Mouse (Mus musculus) liver, embryonic 13.5 days (tissue): Measurements from ENCODE around the gene Kcnk7. TPM values are rescaled to one million over a fixed set of nuclear protein-coding genes. Genes with fewer than 3 reads are reported as not detected.

Experiments
- ATAC-seq: fragments of 200-750 bp; cut with Nextera tagmentation; 2 replicates; pipeline ENCODE4 v1.8.0; 2017; ENCODE audit warnings: low read depth, mild to moderate bottlenecking, moderate number of reproducible peaks, moderate library complexity
- DNase-seq: peaks from one replicate; pipeline ENCODE4 v3.0.0; 2022
- H3K27ac ChIP-seq: fragments of 300-500 bp; sonication (generic); 2 replicates; pipeline ENCODE4 v1.5.1; 2015; ENCODE audit warnings: moderate library complexity, mild to moderate bottlenecking, inconsistent platforms
- H3K27me3 ChIP-seq: fragments of 300-500 bp; sonication (generic); 2 replicates; pipeline ENCODE4 v1.6.1; 2015; ENCODE audit warnings: mild to moderate bottlenecking, inconsistent platforms
- H3K36me3 ChIP-seq: fragments of 300-500 bp; sonication (generic); 2 replicates; pipeline ENCODE4 v1.6.1; 2015; ENCODE audit warnings: mild to moderate bottlenecking, inconsistent platforms
- H3K4me1 ChIP-seq: fragments of 300-500 bp; sonication (generic); replicated peaks from 2 replicates; pipeline ENCODE4 v1.6.1; 2015; ENCODE audit warnings: inconsistent platforms
- H3K4me2 ChIP-seq: fragments of 300-500 bp; sonication (generic); 2 replicates; pipeline ENCODE4 v1.6.1; 2015; ENCODE audit warnings: inconsistent platforms, mild to moderate bottlenecking, moderate library complexity
- H3K4me3 ChIP-seq: fragments of 300-500 bp; sonication (generic); replicated peaks from 2 replicates; pipeline ENCODE4 v1.5.1; 2015; ENCODE audit warnings: mild to moderate bottlenecking, inconsistent platforms
- H3K9ac ChIP-seq: fragments of 300-500 bp; sonication (generic); 2 replicates; pipeline ENCODE4 v1.6.1; 2015; ENCODE audit warnings: mild to moderate bottlenecking, inconsistent platforms
- H3K9me3 ChIP-seq: fragments of 300-500 bp; sonication (generic); replicated peaks from 2 replicates; pipeline ENCODE4 v1.6.1; 2016; ENCODE audit warnings: inconsistent platforms
- WGBS: fragments of 180-500 bp; shearing (Covaris S2); methylation state at CpG from one replicate; pipeline ENCODE4 v1.1.7; 2015; ENCODE audit not compliant: insufficient replicate concordance; 5-methylcytosine and 5-hydroxymethylcytosine counted together
- polyA plus RNA-seq: library from polyadenylated mRNA; unstranded; fragments of >200 nt; fragmentation: Nextera tagmentation; extraction: Ambion mirVana; gene quantifications from 2 replicates; pipeline ENCODE4 v1.2.1, GENCODE M21; 2015

Gene Kcnk7
- polyA plus RNA-seq, 1 experiment from 2014 or later: 0.46 TPM

DNA sequence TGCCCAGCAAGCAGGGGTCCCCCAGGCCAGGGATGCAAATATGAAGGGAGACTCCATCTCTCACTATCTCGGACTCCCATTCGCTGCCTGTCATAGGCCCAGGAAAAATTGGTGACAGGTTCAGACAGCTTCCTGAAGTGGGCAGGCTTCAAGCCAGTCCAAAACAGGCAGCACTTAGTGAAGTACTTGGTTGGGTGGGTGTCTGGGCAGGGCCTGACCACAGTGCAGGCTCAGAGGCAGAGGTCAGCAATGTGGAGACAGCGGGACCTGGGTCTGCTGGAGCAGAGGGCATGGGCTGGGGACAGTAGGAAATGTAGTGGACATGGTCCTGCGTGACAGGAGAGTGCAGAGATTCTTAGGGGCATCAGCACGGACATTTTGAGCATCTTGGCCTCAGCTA lies 12.6 kb upstream of the Kcnk7 start:
- Histone ChIP-seq H3K9me3 (no peaks in the 10 kb centered on the region), H3K36me3 (peaks cover 67% of the 10 kb centered on the region), H3K4me3 (peak overlapping the region; percentile 79), H3K27ac (peak overlapping the region; percentile 93), H3K9ac (peak overlapping the region; percentile 94), H3K4me2 (peak overlapping the region; percentile 99), H3K4me1 (peaks cover 68% of the 10 kb centered on the region), H3K27me3 (no peaks in the 10 kb centered on the region)
- ATAC-seq: no peak
- WGBS: 46% methylated on average over 5 of the region's 5 CpGs
- no peak for DNase-seq

DNA sequence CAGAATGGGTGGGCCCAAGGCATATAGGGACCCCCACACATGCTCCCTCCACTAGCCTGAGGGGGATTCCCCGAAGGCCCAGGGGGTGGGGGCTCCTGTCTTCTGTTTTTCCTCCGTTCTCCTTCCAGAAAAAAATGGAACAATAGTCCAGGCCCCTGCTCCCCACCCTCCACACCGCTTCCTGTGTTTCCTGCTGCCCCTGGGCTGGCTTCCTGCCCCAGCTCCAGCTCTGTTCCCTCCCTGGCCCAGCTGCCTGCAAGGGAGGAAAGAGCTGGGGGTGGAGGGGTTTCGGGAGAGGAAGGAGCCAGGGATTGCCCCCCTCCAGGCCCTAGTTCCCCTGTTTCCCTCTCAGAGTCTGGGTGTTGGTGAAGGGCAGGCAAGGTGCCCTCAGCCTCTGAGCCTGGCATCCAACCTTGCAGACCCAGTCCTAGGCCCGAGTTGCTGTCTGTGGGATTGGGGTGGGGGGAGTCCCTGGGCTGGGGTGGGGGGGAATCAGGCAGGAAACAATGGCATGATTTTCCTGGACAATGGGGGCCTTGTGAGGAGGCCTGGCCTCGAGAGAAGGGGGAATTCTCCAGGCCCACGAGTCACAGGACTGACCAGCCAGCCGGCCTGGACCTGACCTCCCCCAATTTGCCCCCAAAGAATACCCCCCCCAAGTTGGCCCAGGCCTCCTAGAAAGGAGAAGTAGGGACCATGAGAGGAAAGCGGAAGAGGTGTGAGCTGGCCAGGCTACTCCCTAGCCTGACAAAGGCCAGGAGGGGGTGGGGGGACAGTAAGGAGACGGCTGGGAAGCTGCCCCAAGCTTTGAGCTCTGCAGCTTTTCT lies 11.9 kb upstream of the Kcnk7 start:
- 51% methylated on average over 10 of the region's 10 CpGs for WGBS
- Histone ChIP-seq H3K9me3 (no peaks in the 10 kb centered on the region), H3K27me3 (no peaks in the 10 kb centered on the region), H3K4me3 (peak overlapping the region; percentile 79), H3K4me1 (peaks cover 61% of the 10 kb centered on the region), H3K36me3 (peaks cover 70% of the 10 kb centered on the region), H3K9ac (peak overlapping the region; percentile 94), H3K27ac (peak overlapping the region; percentile 93), H3K4me2 (peak overlapping the region; percentile 99)
- DNase-seq (no peak), ATAC-seq (no peak)

DNA sequence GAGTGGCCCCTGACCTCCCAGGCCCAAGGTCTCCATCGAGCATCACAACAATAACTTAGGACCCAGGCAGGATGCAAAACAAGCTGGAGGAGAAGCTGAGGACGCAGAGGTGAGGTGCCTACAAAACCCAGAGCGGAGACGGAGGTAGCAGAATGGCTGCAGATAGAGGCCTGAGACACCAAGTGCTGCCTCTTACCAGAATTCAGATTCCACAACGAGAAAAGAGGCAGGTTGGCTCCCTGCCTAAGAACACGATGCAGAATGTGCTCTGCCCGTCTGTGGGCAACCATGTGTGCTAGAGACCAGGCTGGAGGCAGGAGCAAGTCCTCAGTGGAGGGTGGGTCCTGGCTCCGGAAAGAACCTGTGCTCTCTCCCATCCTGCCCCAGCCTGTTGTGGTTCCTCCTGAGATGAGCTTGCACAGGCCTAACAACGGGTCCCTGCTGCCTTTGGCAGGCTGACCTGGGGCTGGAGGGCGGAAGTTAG lies 11.2 kb upstream of the Kcnk7 start:
- H3K27me3 ChIP-seq: no peaks in the 10 kb centered on the region
- H3K4me1 ChIP-seq: peaks cover 54% of the 10 kb centered on the region
- 69% methylated on average over 10 of the region's 10 CpGs for WGBS
- H3K9ac ChIP-seq: peak overlapping the region; percentile 94
- H3K9me3 ChIP-seq: no peaks in the 10 kb centered on the region
- H3K4me3 ChIP-seq: peak overlapping the region; percentile 79
- DNase-seq (no peak), ATAC-seq (no peak)
- peak overlapping the region; percentile 93 for H3K27ac ChIP-seq
- H3K36me3 ChIP-seq: peaks cover 77% of the 10 kb centered on the region
- peak overlapping the region; percentile 99 for H3K4me2 ChIP-seq

GRCm38 (mm10) chr19:5693801-5694200 lies 10.4 kb upstream of the Kcnk7 start:
- 86% methylated on average over 6 of the region's 6 CpGs for WGBS
- no peaks in the 10 kb centered on the region for H3K27me3 ChIP-seq
- DNase-seq (no peak), ATAC-seq (no peak)
- peak overlapping the region; percentile 93; the same call in 1 of the 2 replicates for H3K27ac ChIP-seq
- peaks cover 53% of the 10 kb centered on the region for H3K4me1 ChIP-seq
- H3K9ac ChIP-seq: 0 out of 2 replicates have a peak overlapping the region, but pooled peaks have one; percentile 94
- H3K4me3 ChIP-seq: no peak overlapping the region
- H3K9me3 ChIP-seq: no peaks in the 10 kb centered on the region
- H3K36me3 ChIP-seq: peaks cover 85% of the 10 kb centered on the region
- peak overlapping the region; percentile 99; the same call in 1 of the 2 replicates for H3K4me2 ChIP-seq

DNA sequence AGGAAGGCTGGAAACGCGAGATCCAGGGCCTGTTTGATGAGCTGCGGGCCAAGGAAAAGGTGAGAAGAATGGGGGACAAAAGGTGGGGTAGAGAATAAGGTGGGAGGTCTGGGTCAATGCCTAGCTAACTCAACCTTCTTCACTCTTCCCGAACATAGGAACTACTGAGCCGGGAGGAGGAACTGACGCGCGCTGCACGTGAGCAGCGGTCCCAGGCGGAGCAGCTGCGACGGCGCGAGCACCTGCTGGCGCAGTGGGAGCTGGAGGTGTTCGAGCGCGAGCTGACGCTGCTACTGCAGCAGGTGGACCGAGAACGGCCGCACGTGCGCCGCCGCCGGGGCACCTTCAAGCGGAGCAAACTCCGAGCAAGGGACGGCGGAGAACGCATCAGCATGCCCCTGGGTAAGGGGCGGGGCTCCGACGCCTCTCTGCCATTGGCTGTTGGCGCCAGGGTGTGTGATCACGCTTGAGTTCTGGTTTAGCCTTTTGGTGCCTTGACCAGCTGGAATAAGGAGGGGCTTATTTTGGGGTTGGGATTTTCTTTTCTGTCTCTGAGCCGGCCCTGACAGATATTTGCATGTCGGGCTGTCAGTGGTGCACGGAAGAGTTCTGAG lies 8.2 kb upstream of the Kcnk7 start:
- WGBS: 82% methylated on average over 41 of the region's 41 CpGs
- Histone ChIP-seq H3K9me3 (no peaks in the 10 kb centered on the region), H3K4me1 (peaks cover 40% of the 10 kb centered on the region), H3K4me2 (no peak overlapping the region), H3K4me3 (no peak overlapping the region), H3K27ac (no peak overlapping the region), H3K27me3 (no peaks in the 10 kb centered on the region), H3K9ac (no peak overlapping the region), H3K36me3 (peaks cover 100% of the 10 kb centered on the region)
- ATAC-seq (no peak), DNase-seq (no peak)

DNA sequence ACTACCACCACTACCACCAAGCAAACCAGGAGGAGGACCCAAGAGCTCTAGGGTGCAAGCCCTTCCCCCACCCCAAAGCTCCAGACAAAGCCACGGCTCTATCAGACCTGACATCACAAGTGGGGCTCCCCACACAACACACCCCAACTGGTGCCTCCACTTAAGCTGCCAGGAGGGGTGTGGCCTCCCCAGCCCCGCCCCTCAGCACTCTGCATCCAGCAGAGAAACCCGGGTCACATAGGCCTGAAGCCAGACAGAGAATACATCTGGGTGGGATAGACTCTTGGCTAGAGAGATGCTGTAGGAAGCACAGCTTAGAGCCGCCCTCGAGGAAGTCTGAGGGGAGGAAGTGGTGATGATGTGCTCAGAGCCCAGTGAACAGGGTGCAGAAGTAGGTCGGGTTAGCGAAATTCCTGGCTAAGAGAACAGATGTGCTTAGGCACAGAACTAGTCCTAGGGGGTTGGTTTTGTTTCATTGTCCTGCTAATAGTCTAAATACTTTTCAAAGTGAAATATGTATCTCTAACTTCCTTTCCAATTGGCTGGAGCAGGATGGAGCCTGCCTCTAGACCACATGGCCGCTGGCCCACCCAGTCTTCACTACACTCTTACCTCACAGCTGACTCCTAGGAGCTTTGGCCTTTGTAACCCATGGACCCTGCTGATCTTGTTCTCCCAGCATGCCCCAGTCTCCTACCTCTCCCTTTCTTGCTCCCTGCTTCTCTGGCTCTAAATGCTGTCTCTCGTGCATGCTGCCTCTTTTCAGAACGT lies 819 bp downstream of the Kcnk7 start:
- DNase-seq (peak; percentile 62), ATAC-seq (peak; percentile 83)
- Histone ChIP-seq H3K4me3 (peak overlapping the region; percentile 12), H3K9me3 (no peaks in the 10 kb centered on the region), H3K36me3 (peaks cover 84% of the 10 kb centered on the region), H3K27me3 (no peaks in the 10 kb centered on the region), H3K4me2 (peak overlapping the region; percentile 53), H3K9ac (peak overlapping the region; percentile 59), H3K4me1 (peaks cover 50% of the 10 kb centered on the region), H3K27ac (peak overlapping the region; percentile 89)
- 36% methylated on average over 10 of the region's 10 CpGs for WGBS

DNA sequence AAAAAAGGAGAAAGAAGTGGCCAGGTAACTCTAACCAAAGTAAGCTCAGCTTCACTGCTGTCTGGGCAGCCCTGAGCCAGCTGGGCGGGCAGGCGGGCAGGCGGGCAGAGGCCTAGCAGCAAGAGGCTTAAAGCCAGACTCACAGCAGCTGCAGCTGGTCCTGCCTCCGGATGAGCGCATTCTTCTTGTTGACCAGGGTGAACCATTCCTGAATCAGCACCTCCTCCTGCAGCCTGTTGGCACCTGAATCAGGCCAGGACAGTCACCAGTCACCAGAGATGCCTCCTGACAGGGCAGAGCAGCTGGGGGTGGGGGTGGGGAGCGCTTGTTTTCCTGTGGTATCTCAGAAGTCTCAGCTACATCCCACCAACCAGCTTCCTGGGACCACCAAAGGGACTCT lies 5.9 kb downstream of the Kcnk7 start:
- Histone ChIP-seq H3K4me2 (no peak overlapping the region), H3K27me3 (no peaks in the 10 kb centered on the region), H3K9me3 (no peaks in the 10 kb centered on the region), H3K4me3 (no peak overlapping the region), H3K27ac (no peak overlapping the region), H3K36me3 (peaks cover 95% of the 10 kb centered on the region), H3K4me1 (peaks cover 73% of the 10 kb centered on the region), H3K9ac (no peak overlapping the region)
- DNase-seq (no peak), ATAC-seq (no peak)
- 98% methylated on average over 6 of the region's 6 CpGs for WGBS

GRCm38 (mm10) chr19:5710581-5710980 lies 6.4 kb downstream of the Kcnk7 start:
- peaks cover 100% of the 10 kb centered on the region for H3K36me3 ChIP-seq
- H3K4me3 ChIP-seq: no peak overlapping the region
- no peaks in the 10 kb centered on the region for H3K9me3 ChIP-seq
- no peak overlapping the region for H3K9ac ChIP-seq
- H3K27me3 ChIP-seq: no peaks in the 10 kb centered on the region
- H3K4me1 ChIP-seq: peaks cover 73% of the 10 kb centered on the region
- no peak overlapping the region for H3K4me2 ChIP-seq
- H3K27ac ChIP-seq: peak overlapping the region; percentile 35; the same call in 1 of the 2 replicates
- WGBS: 89% methylated on average over 8 of the region's 8 CpGs
- DNase-seq: no peak
- no peak for ATAC-seq

GRCm38 (mm10) chr19:5711218-5711617 lies 7.1 kb downstream of the Kcnk7 start:
- no peaks in the 10 kb centered on the region for H3K9me3 ChIP-seq
- H3K27me3 ChIP-seq: no peaks in the 10 kb centered on the region
- H3K4me1 ChIP-seq: peaks cover 73% of the 10 kb centered on the region
- no peak for ATAC-seq
- H3K27ac ChIP-seq: peak overlapping the region; percentile 35; the same call in 1 of the 2 replicates
- WGBS: 47% methylated on average over 3 of the region's 3 CpGs
- H3K36me3 ChIP-seq: peaks cover 100% of the 10 kb centered on the region
- no peak overlapping the region for H3K4me2 ChIP-seq
- no peak for DNase-seq
- no peak overlapping the region for H3K4me3 ChIP-seq
- no peak overlapping the region for H3K9ac ChIP-seq

DNA sequence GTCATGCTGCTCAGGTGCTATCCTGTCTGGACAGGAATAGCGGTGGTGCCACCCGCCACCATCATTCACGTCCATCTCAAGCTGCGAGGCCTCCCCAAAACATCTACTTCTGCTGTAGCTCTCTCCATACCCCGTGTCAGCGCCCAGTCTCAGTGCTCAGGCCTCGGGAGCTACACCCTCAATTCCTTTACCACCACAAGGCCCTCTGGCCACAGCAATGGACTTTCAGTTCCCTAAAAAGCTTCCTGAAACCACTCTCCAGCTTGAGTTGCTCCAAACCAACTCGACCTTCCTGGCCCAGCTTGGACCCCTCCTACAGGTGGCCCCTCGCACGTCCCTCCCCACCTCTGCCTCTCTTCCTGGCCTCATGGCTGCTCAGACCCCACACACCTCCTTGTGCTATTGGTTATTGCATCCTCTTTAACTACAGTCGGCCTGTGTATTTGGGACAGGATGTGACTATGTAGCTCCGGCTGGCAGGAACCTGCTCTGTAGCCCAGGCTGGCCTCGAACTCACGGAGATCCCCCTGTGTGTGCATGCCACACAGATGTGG lies 7.8 kb downstream of the Kcnk7 start:
- Histone ChIP-seq H3K36me3 (peaks cover 100% of the 10 kb centered on the region), H3K4me1 (peaks cover 74% of the 10 kb centered on the region), H3K4me3 (no peak overlapping the region), H3K4me2 (no peak overlapping the region), H3K9me3 (no peaks in the 10 kb centered on the region), H3K27me3 (no peaks in the 10 kb centered on the region), H3K27ac (peak overlapping the region; percentile 15; the same call in 1 of the 2 replicates), H3K9ac (no peak overlapping the region; the same call in 1 of the 2 replicates)
- DNase-seq (no peak), ATAC-seq (no peak)
- 84% methylated on average over 14 of the region's 14 CpGs for WGBS

DNA sequence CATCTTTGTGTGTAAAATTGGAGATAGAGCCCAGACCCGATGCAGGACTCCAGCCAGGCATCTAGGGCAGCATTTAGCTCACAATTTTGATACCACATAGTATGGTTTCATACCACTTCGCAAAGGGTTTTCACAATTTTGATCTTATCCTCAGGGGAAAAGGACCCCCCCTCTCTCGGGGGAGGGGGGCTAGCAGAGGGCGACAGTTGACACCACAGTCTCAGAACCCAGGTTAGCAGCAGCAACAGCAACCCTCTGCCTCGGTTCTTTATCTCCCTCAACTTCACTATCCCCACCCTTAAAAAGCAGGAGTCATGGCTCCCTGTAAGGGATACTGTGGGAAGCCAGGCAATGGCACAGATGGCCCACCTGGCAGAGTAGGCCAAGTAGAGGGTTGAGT lies 9.1 kb downstream of the Kcnk7 start:
- peak overlapping the region; percentile 43 for H3K4me2 ChIP-seq
- H3K9me3 ChIP-seq: no peaks in the 10 kb centered on the region
- H3K9ac ChIP-seq: peak overlapping the region; percentile 37
- H3K4me3 ChIP-seq: peak overlapping the region; percentile 18
- no peak for DNase-seq
- peaks cover 80% of the 10 kb centered on the region for H3K4me1 ChIP-seq
- 61% methylated on average over 5 of the region's 5 CpGs for WGBS
- ATAC-seq: no peak
- H3K27me3 ChIP-seq: no peaks in the 10 kb centered on the region
- H3K27ac ChIP-seq: peak overlapping the region; percentile 59
- H3K36me3 ChIP-seq: peaks cover 100% of the 10 kb centered on the region
